Mouse (Mus musculus) heart, postnatal 0 days (tissue): ENCODE data around the gene Tmub2. TPM values are rescaled to one million over a fixed set of nuclear protein-coding genes. Genes with fewer than 3 reads are reported as not detected.

ENCODE experiments used
- ATAC-seq: fragments of 200-750 bp; cut with Nextera tagmentation; 2 replicates; pipeline ENCODE4 v1.8.0; 2017; ENCODE audit warnings: low read depth, moderate number of reproducible peaks, moderate library complexity; ENCODE audit not compliant: insufficient read depth
- DNase-seq: peaks from one replicate; pipeline ENCODE4 v3.0.0-alpha.2; 2016; ENCODE audit warnings: low spot score
- H3K27ac ChIP-seq: fragments of 300-500 bp; sonication (generic); 2 replicates; pipeline ENCODE4 v1.5.1; 2014; ENCODE audit warnings: low read depth, mild to moderate bottlenecking
- H3K27me3 ChIP-seq: fragments of 300-500 bp; sonication (generic); 2 replicates; pipeline ENCODE4 v1.6.1; 2014; ENCODE audit warnings: low read length, mixed read lengths; ENCODE audit not compliant: control insufficient read depth, insufficient read depth
- H3K36me3 ChIP-seq: fragments of 300-500 bp; sonication (generic); replicated peaks from 2 replicates; pipeline ENCODE4 v1.6.1; 2014; ENCODE audit warnings: low read length, mixed read lengths; ENCODE audit not compliant: control insufficient read depth, insufficient read depth
- H3K4me1 ChIP-seq: fragments of 300-500 bp; sonication (generic); 2 replicates; pipeline ENCODE4 v1.6.1; 2014; ENCODE audit warnings: antibody characterized with exemption; ENCODE audit not compliant: control insufficient read depth, insufficient read depth
- H3K4me2 ChIP-seq: fragments of 300-500 bp; sonication (generic); 2 replicates; pipeline ENCODE4 v1.6.1; 2014; ENCODE audit warnings: low read depth, mild to moderate bottlenecking, low read length, moderate library complexity
- H3K4me3 ChIP-seq: fragments of 300-500 bp; sonication (generic); 2 replicates; pipeline ENCODE4 v1.5.1; 2014; ENCODE audit warnings: low read depth, low read length
- H3K9ac ChIP-seq: fragments of 300-500 bp; sonication (generic); replicated peaks from 2 replicates; pipeline ENCODE4 v1.6.1; 2014; ENCODE audit warnings: low read depth, low read length, mixed read lengths
- H3K9me3 ChIP-seq: fragments of 300-500 bp; sonication (generic); replicated peaks from 2 replicates; pipeline ENCODE4 v1.6.1; 2016; ENCODE audit warnings: low read length; ENCODE audit not compliant: control insufficient read depth
- CTCF ChIP-seq: IDR thresholded peaks from 2 replicates; pipeline ENCODE4 v1.5.1; 2016; ENCODE audit warnings: antibody characterized with exemption, control low read depth, low read depth
- EP300 ChIP-seq: IDR thresholded peaks from 2 replicates; pipeline ENCODE4 v1.6.1; 2016; ENCODE audit warnings: antibody characterized with exemption, low read depth
- WGBS: fragments of 180-500 bp; shearing (Covaris S2); extraction: QIAGEN DNeasy Blood & Tissue Kit; methylation state at CpG from one replicate; pipeline ENCODE4 v1.1.7; 2014; 5-methylcytosine and 5-hydroxymethylcytosine counted together
- polyA plus RNA-seq: library from polyadenylated mRNA; unstranded; fragments of >200 nt; fragmentation: Nextera tagmentation; extraction: Ambion mirVana; gene quantifications from 2 replicates; pipeline ENCODE4 v1.2.1, GENCODE M21; 2015
- total RNA-seq: library from RNA; depleted of rRNA; stranded (reverse); fragments of >200 nt; gene quantifications from 2 replicates; pipeline ENCODE4 v1.2.3, GENCODE M21; 2014; ENCODE audit warnings: low replicate concordance

Gene Tmub2
- total and polyA plus RNA-seq, 2 experiments from 2014 or later, result 29.8 to 57.4 TPM

DNA sequence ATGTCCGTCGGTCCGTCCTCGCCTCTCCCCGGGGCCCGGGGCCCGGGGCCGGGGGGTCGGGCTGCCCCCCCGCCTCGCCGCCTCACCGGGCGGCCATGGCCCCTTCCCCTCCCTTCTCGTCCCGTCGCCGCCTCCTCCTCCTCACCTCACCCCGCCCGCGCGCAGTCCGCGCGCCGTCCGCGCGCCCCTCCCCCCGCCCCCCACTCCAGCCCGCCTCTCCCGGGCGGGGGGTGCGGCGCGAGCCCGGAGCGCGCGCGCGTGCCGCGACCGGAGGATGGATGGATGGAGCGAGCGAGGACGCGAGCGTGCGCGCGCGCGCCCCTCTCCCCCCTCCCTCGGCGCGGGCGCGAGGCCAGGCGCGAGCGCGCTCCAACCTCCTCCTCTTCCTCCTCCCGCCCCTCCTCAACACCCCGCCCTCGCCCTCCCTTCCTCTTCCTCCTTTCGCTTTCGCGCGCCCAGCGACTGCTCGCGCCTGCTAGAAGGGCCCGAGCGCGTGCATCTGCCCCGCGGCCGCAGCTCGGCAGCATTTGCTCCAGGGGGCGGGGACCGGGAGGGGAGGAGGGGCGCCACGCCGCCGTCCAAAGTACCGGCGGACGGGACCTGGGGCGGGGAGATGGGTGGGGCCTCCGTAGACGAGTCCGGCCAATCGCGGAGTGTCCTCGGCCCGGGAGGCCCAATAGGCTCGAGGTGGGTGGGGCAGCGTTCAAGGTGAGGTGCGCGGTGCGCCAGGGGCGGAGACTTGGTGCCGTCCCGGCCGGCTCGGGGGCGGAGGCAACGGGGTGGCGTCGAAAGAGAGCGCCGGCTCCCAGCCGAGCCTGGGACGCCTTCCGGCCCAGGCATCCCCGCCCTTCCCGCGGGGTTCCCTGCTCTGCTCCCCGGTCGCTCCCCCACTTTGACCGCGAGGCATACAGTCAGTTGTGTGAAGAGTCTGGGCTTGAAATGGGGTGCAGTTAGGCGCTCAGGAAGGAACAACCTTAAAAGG is 12.1 kb downstream of the Tmub2 start, which contains the start of gene Atxn7l3:
Gene Atxn7l3, minus strand, starts transcription at position 141 of the 982 bp plus-strand sequence.
- peak within 1 kb of the TSS; percentile 78 for H3K4me2 ChIP-seq
- peaks cover 25% of the 10 kb centered on the region for H3K36me3 ChIP-seq
- peak; percentile 94 for ATAC-seq
- no peaks in the 10 kb centered on the region for H3K9me3 ChIP-seq
- TF ChIP-seq CTCF, result no peak
- TF ChIP-seq EP300, result peak; percentile 14; the same call in 1 of the 2 replicates
- WGBS, result under 1% methylated on average over 55 of the region's 125 CpGs
- no peaks in the 10 kb centered on the region for H3K27me3 ChIP-seq
- peak within 1 kb of the TSS; percentile 95 for H3K4me3 ChIP-seq
- H3K4me1 ChIP-seq, result peaks cover 11% of the 10 kb centered on the region
- peak within 1 kb of the TSS; percentile 91 for H3K9ac ChIP-seq
- DNase-seq, result peak; percentile 99
- peak within 1 kb of the TSS; percentile 98 for H3K27ac ChIP-seq

DNA sequence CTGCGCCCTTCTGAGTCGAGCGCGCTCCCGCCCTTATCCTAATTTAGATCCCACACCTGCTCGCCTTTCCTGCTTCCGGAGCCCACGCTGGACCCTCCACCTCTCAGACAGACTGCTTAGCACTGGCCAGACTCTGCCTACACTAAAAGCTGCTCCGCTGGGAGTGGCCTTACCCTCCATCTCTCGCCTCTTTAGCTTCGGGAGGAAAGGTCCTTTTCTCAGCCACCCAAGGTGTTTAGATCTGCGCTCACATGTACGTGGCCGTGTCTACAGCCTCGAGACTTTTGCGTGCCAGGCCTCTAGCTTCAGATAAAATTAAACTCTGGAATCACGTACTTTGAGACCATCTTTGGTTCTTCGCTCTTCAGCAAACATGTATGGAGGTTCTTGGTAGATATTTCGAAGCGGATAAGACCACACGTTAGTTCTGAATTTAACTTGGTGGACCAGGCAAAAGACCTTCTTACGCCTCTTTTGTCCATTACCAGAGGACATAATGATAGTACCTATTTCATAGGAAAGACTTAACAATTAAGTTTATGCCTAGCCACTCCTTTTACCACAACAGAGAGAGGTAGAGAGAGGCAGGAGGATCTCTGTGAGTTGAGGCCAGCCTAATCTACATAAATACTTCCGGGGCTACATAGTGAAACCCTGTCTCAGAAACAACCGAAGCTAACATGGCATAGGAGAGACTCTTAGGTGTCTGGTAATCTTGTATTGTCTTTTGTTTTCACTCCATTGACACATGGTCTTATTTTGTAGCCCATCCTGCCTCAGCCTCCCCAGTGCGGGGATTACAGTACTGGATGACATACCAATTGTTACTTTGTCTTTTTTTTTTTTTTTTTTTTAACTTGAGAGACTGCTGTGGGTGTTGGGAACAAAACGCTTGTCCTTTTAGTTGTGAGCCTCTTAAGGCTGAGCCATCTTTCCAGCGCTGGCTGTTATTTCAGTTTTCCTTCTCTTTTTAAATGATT is 13.1 kb downstream of the Tmub2 start:
- peaks cover 11% of the 10 kb centered on the region for H3K4me1 ChIP-seq
- 0 out of 2 replicates have a peak, but pooled peaks have one; percentile 1 for ATAC-seq
- peaks cover 14% of the 10 kb centered on the region for H3K36me3 ChIP-seq
- no peak for DNase-seq
- H3K4me2 ChIP-seq, result peak overlapping the region; percentile 78
- H3K9me3 ChIP-seq, result no peaks in the 10 kb centered on the region
- no peaks in the 10 kb centered on the region for H3K27me3 ChIP-seq
- 23% methylated on average over 27 of the region's 27 CpGs for WGBS
- peak overlapping the region; percentile 95 for H3K4me3 ChIP-seq
- H3K27ac ChIP-seq, result peak overlapping the region; percentile 98
- peak overlapping the region; percentile 57 for H3K9ac ChIP-seq
- TF ChIP-seq CTCF, result no peak

DNA sequence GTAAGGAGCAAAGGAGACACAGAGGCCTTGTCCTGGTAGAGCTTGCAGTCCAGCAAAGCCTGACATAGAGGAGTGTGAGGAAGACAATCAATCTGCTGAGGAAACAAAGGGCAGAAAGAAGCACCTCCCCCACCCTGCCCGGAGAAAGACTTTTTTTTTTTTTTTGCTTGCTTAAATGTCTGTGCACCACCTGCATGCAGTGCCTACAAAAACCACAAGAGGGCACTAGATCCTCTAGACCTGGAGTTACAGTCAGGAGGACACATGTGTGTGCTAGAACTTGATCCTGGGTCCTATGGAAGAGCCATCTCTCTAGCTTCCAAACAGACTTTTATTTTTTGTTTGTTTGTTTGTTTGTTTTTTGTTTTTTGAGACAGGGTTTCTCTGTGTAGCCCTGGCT is 15.1 kb downstream of the Tmub2 start:
- Histone ChIP-seq H3K4me1 (peaks cover 8% of the 10 kb centered on the region), H3K9me3 (no peaks in the 10 kb centered on the region), H3K9ac (no peak overlapping the region), H3K27ac (no peak overlapping the region), H3K36me3 (no peaks in the 10 kb centered on the region), H3K4me3 (no peak overlapping the region), H3K27me3 (no peaks in the 10 kb centered on the region), H3K4me2 (no peak overlapping the region)
- TF ChIP-seq CTCF (peak; percentile 62), EP300 (no peak)
- 7% methylated on average over 1 of the region's 1 CpGs for WGBS
- ATAC-seq (no peak), DNase-seq (no peak)

DNA sequence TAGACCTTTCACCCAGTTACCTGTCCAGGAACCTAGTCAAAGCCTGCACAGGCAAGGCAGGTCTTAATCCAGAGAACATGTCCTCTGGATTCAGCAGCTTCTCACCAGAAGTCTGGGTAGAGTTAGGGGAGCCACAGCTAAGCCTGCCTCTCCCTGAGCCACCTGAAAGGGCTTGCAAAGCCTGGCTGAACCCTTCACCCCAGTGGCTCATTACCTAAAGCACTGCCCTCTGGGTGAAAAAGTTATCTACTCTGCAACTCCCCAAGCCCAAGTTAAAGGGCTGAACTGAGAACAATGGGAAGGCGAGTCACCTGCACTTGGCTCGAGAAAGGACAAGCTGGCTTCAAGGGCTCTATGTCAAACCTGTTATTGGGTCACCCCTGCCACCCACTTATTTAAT is 19.4 kb downstream of the Tmub2 start:
- H3K36me3 ChIP-seq, result peaks cover 24% of the 10 kb centered on the region
- ATAC-seq (no peak), DNase-seq (no peak)
- H3K27me3 ChIP-seq, result no peaks in the 10 kb centered on the region
- TF ChIP-seq EP300, result no peak
- no peak for TF ChIP-seq CTCF
- no peak overlapping the region for H3K4me2 ChIP-seq
- no peak overlapping the region for H3K4me3 ChIP-seq
- H3K9ac ChIP-seq, result no peak overlapping the region
- 31% methylated on average over 2 of the region's 2 CpGs for WGBS
- no peak overlapping the region for H3K27ac ChIP-seq
- no peaks in the 10 kb centered on the region for H3K9me3 ChIP-seq
- no peaks in the 10 kb centered on the region for H3K4me1 ChIP-seq

DNA sequence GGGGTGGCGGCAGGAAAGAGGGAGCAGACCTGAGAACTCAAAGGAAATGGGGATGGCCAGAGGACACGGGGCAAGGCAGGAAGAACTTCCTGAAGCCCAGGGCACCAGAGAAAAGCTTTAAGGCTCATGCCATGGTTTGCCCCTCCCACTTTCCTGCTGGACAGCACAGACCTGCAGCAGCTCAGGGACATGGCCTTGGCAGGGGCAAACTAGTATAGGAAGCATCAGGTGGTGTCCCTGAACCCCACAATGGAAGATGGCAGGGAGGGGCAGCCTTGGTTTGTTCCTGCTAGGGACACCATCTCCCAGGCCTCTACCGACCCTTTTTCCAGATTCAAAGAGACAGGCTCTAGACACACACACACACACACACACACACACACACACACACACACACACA is 20.6 kb downstream of the Tmub2 start:
- 46% methylated on average over 3 of the region's 3 CpGs for WGBS
- TF ChIP-seq CTCF, result no peak
- TF ChIP-seq EP300, result no peak
- DNase-seq, result no peak

More for the DNA sequence above, 20.6 kb downstream of the Tmub2 start:
- Histone ChIP-seq H3K27ac (no peak overlapping the region), H3K9ac (no peak overlapping the region), H3K4me1 (no peaks in the 10 kb centered on the region), H3K9me3 (no peaks in the 10 kb centered on the region), H3K4me2 (no peak overlapping the region), H3K4me3 (no peak overlapping the region), H3K27me3 (no peaks in the 10 kb centered on the region), H3K36me3 (peaks cover 30% of the 10 kb centered on the region)
- no peak for ATAC-seq
